In genomic region chr7:112679513-112680245, GRCm38 (mm10) we compare ENCODE assay signal across 8 mouse cellular contexts. TPM values are rescaled to one million over a fixed set of nuclear protein-coding genes. Genes with fewer than 3 reads are reported as not detected.
DNase-seq lines count a peak whose midpoint lies in the region; ATAC-seq lines count a peak whose summit lies in the region.

No protein-coding gene starts in this region.

- peak overlapping the region; percentile 88 for H3K4me3 ChIP-seq in intestine, embryonic 14.5 days (ENCODE audit: low read depth, low read length)
- peak overlapping the region; percentile 93 for H3K4me3 ChIP-seq in midbrain, embryonic 11.5 days (ENCODE audit: low read depth, low read length)
- H3K4me3 ChIP-seq in stomach, embryonic 14.5 days (ENCODE audit: low read depth, low read length), result peak overlapping the region; percentile 95

- H3K27ac ChIP-seq in intestine, embryonic 14.5 days (ENCODE audit: low read depth), result peak overlapping the region; percentile 99
- H3K27ac ChIP-seq in midbrain, embryonic 11.5 days (ENCODE audit: low read depth, low read length), result peak overlapping the region; percentile 85
- peak overlapping the region; percentile 99 for H3K27ac ChIP-seq in stomach, embryonic 14.5 days (ENCODE audit: low read length)

- no peaks in the 10 kb centered on the region for H3K36me3 ChIP-seq in intestine, embryonic 14.5 days (ENCODE audit: control insufficient read depth, insufficient read depth, low read length)
- H3K36me3 ChIP-seq in midbrain, embryonic 11.5 days (ENCODE audit: control insufficient read depth, insufficient read depth, low read length), result no peaks in the 10 kb centered on the region
- no peaks in the 10 kb centered on the region for H3K36me3 ChIP-seq in stomach, embryonic 14.5 days (ENCODE audit: control insufficient read depth, insufficient read depth, low read length)

- intact Hi-C loops in gastrocnemius, postnatal 36 days (cut with DNase I), result loop anchor here (2.0 to 5.0 kb wide), 4 partner anchors 63 to 207 kb away; no protein-coding TSS in a partner anchor
- intact Hi-C loops in left cerebral cortex, postnatal 36 days (cut with DNase I), result loop anchor here (2.0 to 10.0 kb wide), 3 partner anchors 143 to 205 kb away; no protein-coding TSS in a partner anchor

- H3K27me3 ChIP-seq in intestine, embryonic 14.5 days (replicated peaks; ENCODE audit: control insufficient read depth, insufficient read depth, low read length), result no peaks in the 10 kb centered on the region
- H3K27me3 ChIP-seq in midbrain, embryonic 11.5 days (ENCODE audit: control insufficient read depth, insufficient read depth, low read length), result no peaks in the 10 kb centered on the region
- no peaks in the 10 kb centered on the region for H3K27me3 ChIP-seq in stomach, embryonic 14.5 days (ENCODE audit: control insufficient read depth, insufficient read depth, low read length)

- under 1% methylated on average over 68 of the region's 95 CpGs for WGBS in intestine, embryonic 14.5 days
- under 1% methylated on average over 88 of the region's 95 CpGs for WGBS in midbrain, embryonic 11.5 days
- WGBS in stomach, embryonic 14.5 days, result under 1% methylated on average over 92 of the region's 95 CpGs

- H3K9me3 ChIP-seq in intestine, embryonic 14.5 days (ENCODE audit: control insufficient read depth, low read length), result 0 out of 2 replicates have a peak, but pooled peaks cover 4% of the 10 kb centered on the region
- no peaks in the 10 kb centered on the region for H3K9me3 ChIP-seq in midbrain, embryonic 11.5 days (ENCODE audit: control insufficient read depth, low read length)
- H3K9me3 ChIP-seq in stomach, embryonic 14.5 days (ENCODE audit: control insufficient read depth, low read depth, low read length), result no peaks in the 10 kb centered on the region

- ATAC-seq in intestine, embryonic 14.5 days (replicated peaks; ENCODE audit: low FRiP score, low TSS enrichment, low read depth), result peak; percentile 63
- peak; percentile 74 for ATAC-seq in midbrain, embryonic 11.5 days (ENCODE audit: low FRiP score)
- ATAC-seq in stomach, embryonic 14.5 days (ENCODE audit: insufficient number of reproducible peaks, insufficient read depth, low FRiP score, low read depth), result peak; percentile 61

- DNase-seq in thymus, postnatal 0 days (ENCODE audit: low spot score), result peak; percentile 7
- DNase-seq in thymus, postnatal 36 days, result no peak
- peak; percentile 85 for DNase-seq in embryo, embryonic 11 days
- peak; percentile 44 to 61 for DNase-seq in gastrocnemius, postnatal 36 days
- DNase-seq in intestine, embryonic 14.5 days (ENCODE audit: low spot score), result peak; percentile 86
- peak; percentile 60 to 62 for DNase-seq in left cerebral cortex, postnatal 36 days (ENCODE audit: low spot score in 2 of 2)
- DNase-seq in midbrain, embryonic 11.5 days (ENCODE audit: low spot score, missing footprints), result peak; percentile 96

- H3K4me1 ChIP-seq in intestine, embryonic 14.5 days (replicated peaks; ENCODE audit: control insufficient read depth, insufficient read depth, low read length), result peaks cover 15% of the 10 kb centered on the region
- peaks cover 22% of the 10 kb centered on the region for H3K4me1 ChIP-seq in midbrain, embryonic 11.5 days (ENCODE audit: control insufficient read depth, insufficient read depth, low read length)
- peaks cover 19% of the 10 kb centered on the region for H3K4me1 ChIP-seq in stomach, embryonic 14.5 days (ENCODE audit: control insufficient read depth, insufficient read depth, low read length)

- peak overlapping the region; percentile 84 for H3K4me2 ChIP-seq in intestine, embryonic 14.5 days (ENCODE audit: low read length)
- peak overlapping the region; percentile 90 for H3K4me2 ChIP-seq in midbrain, embryonic 11.5 days
- peak overlapping the region; percentile 64 for H3K4me2 ChIP-seq in stomach, embryonic 14.5 days (replicated peaks; ENCODE audit: low read depth, low read length)

- peak overlapping the region; percentile 96 for H3K9ac ChIP-seq in intestine, embryonic 14.5 days (ENCODE audit: low read length)
- peak overlapping the region; percentile 95 for H3K9ac ChIP-seq in midbrain, embryonic 11.5 days (ENCODE audit: low read length)
- H3K9ac ChIP-seq in stomach, embryonic 14.5 days (replicated peaks; ENCODE audit: low read depth, low read length), result peak overlapping the region; percentile 97

RNA-seq across cellular contexts. Expression of gene Tead1, which starts 0.6 kb away (rescaled TPM):
- polyA plus RNA-seq in thymus, postnatal 0 days (2015; fragmentation: Nextera tagmentation; extraction: Ambion mirVana), result 1.2 and 3.2 TPM in 2 replicates
- total RNA-seq in gastrocnemius, postnatal 36 days (2021), result 100 to 1,000 TPM; 142 to 162 TPM
- polyA plus RNA-seq in intestine, embryonic 14.5 days (2014; fragmentation: Nextera tagmentation; extraction: Ambion mirVana), result 18.6 and 20.2 TPM in 2 replicates
- 10 to 100 TPM; 12.6 to 15.8 TPM for total RNA-seq in left cerebral cortex, postnatal 36 days (2021)
- 12.3 and 14.3 TPM in 2 replicates for polyA plus RNA-seq in midbrain, embryonic 11.5 days (2014; fragmentation: Nextera tagmentation; extraction: Ambion mirVana)
- polyA plus RNA-seq in stomach, embryonic 14.5 days (2014; fragmentation: Nextera tagmentation; extraction: Ambion mirVana), result 31.6 and 36.2 TPM in 2 replicates

Comparison
In these comparisons a context has a peak if more than half of its experiments do, and no peak if none do; other contexts are left out.
1. DNase-seq: peak in thymus, postnatal 0 days (single experiment), embryo, embryonic 11 days (single experiment), gastrocnemius, postnatal 36 days (2 of 2), intestine, embryonic 14.5 days (single experiment), left cerebral cortex, postnatal 36 days (2 of 2) and midbrain, embryonic 11.5 days (single experiment); none in thymus, postnatal 36 days (0 of 2).
2. Peak in every context shown above with its lines, with median percentiles within 50 percentile points of each other: ATAC-seq, H3K27ac ChIP-seq, H3K4me2 ChIP-seq, H3K4me3 ChIP-seq and H3K9ac ChIP-seq.